Mouse (Mus musculus) left cerebral cortex, postnatal 10 days (tissue): ENCODE measurements around the gene Prickle4. TPM values are rescaled to one million over a fixed set of nuclear protein-coding genes. Genes with fewer than 3 reads are reported as not detected.
"Not testable (repeated sequence)": the region's sequence is repeated elsewhere in the genome, so short reads cannot be mapped to it uniquely, and the experiment has no call there.

Source experiments
- DNase-seq, 2 experiments: peaks; one replicate each; pipeline ENCODE4 v3.0.0; 2021 to 2022; ENCODE audit warnings: low spot score in 2 of 2, mixed read lengths in 1 of 2; ENCODE audit errors: extremely low spot score in 1 of 2
- intact Hi-C: fragments of 180-260 bp; cut with DNase I; formaldehyde crosslinking; loops from one replicate; pipeline ENCODE4 v1.15.1; 2025
- total RNA-seq, 2 experiments: library from RNA; stranded (reverse); gene quantifications; 2 replicates each; pipeline ENCODE4 v1.2.3; 2021

The Prickle4 gene
- total RNA-seq, 2 experiments from 2014 or later: 2.3 to 4.5 TPM

DNA sequence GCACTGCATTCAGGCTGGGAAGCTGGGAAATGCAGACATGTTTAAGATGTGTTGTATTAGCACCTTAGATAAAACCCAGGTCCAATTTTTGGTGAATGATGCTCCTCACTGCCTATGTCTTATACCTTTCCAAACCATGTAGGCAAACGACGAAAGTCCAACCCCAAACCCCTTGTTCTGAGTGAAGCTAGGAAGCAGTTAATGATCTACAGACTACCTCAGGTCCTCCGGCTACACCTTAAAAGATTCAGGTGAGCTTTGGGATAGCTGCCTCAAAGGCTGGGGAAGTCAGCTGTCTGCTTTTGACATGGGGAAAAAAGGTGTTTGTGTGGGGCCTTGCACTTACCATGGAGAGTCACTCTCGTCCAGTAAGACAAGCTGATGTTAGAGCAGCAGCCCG lies 15.8 kb downstream of the Prickle4 start:
- DNase-seq: no peak
- intact Hi-C loops: loop anchor here (5.0 kb wide), 1 partner anchor 166 kb away; no protein-coding TSS in a partner anchor

- intact Hi-C loops: loop anchor here (5.0 kb wide), 1 partner anchor 166 kb away; no protein-coding TSS in a partner anchor
- no peak for DNase-seq
Measured at GRCm38 (mm10) chr17:47678238-47678637, 16.3 kb downstream of the Prickle4 start.

- intact Hi-C loops: loop anchor here (5.0 kb wide), 1 partner anchor 164 kb away; no protein-coding TSS in a partner anchor
- DNase-seq: peak; percentile 59 to 67
Measured at GRCm38 (mm10) chr17:47676581-47676980, 18.0 kb downstream of the Prickle4 start.

DNA sequence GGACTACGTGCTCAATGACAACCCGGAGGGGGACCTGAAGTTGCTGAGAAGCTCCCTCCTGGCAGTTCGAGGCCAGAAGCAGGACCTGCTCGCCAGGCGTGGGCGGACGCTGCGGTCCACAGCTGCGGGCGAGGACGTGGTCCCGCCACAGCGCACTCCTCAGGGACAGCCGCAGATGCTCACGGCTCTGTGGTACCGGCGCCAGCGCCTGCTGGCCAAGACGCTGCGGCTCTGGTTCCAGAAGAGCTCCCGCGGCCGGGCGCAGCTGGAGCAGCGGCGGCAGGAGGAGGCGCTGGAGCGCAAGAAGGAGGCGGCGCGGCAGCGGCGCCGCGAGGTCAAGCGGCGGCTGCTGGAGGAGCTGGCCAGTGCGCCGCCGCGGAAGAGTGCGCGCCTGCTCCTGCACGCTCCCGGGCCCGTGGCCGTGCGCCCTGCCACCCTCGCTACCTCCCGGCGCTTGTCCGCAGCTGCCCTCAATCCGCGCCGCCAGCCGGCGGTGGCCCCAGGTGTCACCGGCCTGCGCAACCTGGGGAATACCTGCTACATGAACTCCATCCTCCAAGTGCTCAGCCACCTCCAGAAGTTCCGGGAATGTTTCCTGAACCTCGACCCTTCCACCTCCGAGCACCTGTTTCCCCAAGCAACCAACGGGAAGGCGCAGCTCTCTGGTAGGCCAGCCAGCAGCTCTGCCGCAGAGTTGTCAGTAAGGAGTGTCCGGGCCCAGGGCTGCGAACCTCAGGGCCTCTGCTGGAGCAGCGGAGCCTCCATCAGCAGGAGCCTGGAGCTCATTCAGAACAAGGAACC lies 22.0 kb downstream of the Prickle4 start:
- intact Hi-C loops: loop anchor here (5.0 kb wide), 1 partner anchor 40 kb away; the partner anchor contains the start of gene Usp49
- DNase-seq: peak in 1 of 2 experiments; percentile 73

DNA sequence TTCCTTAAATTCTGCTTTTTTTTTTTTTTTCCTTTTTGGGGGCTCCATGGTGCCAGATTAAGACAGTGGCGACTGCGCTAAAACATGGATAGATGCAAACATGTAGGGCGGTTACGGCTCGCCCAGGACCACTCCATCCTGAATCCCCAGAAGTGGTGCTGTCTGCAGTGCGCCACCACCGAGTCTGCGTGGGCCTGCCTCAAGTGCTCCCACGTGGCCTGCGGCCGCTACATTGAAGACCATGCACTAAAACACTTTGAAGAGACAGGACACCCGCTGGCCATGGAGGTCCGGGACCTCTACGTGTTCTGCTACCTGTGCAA lies 22.6 kb downstream of the Prickle4 start:
- intact Hi-C loops: loop anchor here (5.0 kb wide), 1 partner anchor 40 kb away; the partner anchor contains the start of gene Usp49
- no peak for DNase-seq

DNA sequence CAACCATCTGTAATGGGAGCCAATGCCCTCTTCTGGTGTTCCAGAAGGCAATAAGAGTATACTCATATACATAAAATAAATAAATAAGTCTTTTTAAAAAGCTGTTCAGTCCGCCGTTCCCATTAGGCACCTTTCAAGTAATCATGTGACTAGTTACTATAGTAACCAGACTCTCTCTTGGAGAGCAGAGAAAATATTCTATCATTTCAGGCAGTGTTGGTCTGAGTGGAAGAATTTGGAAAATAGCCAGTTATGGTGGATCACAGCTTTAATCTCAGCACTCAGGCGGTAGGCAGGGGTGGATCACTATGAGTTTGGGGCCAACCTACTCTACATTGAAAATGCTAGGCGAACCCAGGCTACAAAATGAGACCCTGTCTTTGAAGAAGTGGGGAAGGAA lies 25.4 kb downstream of the Prickle4 start:
- intact Hi-C loops: no loop called here
- no peak for DNase-seq

DNA sequence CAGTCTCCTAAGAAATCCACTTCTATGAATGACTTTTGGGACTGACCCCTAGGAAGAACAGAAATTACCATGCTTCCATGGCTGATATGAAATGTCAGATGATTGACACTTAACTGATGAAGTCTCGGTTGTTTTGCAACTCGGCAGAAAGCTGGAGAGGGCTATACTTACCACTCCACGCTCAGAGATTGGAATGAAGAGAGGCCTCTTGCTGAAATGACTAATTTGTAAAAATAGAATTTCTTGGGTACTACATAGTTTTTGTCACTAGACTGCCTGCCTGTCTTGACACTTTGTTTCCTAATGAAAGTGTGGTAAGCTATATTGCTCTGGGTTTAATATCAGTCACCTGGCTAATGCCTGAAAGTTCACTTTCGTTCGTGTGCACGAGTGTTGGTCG lies 30.1 kb downstream of the Prickle4 start:
- no peak for DNase-seq
- intact Hi-C loops: no loop called here

GRCm38 (mm10) chr17:47663009-47663713 lies 31.4 kb downstream of the Prickle4 start:
- intact Hi-C loops: no loop called here
- no peak for DNase-seq

GRCm38 (mm10) chr17:47658741-47659243 lies 35.7 kb downstream of the Prickle4 start:
- no peak for DNase-seq
- intact Hi-C loops: no loop called here

DNA sequence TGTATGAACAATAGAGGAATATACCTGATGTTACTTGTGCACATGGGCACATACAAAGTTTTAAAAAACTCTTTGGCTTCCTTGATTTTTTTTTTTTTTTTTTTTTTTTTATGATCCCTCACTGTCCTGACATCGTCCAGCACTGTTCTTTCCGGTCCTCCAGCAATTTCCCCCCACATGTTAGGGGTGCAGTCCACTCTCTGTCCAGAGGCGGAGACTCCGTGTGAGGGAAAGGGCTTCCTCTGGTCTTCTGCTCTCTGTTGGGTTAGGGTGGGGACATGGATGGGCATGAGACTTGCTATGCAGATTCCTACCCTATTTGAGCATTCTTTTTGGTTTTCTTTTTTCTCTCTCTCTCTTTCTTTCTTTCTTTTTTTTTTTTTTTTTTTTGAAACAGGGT lies 36.6 kb downstream of the Prickle4 start:
- intact Hi-C loops: no loop called here
- no peak for DNase-seq

DNA sequence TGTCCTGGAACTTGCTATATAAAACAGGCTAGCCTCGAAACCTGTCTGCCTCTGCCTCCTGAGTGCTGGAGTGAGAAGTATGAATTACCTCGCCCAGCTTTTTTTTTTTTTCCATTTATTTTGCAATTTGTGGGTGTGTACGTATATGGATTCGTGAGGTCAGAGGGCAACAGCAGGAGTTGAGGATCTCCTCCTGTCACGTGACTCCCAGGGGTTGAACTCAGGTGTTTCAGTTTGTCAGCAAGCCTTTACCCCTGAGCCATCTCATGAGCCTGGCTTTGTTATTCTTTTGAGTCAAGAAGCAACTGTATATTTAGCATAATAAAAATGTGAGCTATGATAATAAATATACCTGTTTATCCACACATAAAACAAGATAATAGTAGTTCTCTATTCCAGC lies 38.8 kb downstream of the Prickle4 start:
- DNase-seq: no peak

DNA sequence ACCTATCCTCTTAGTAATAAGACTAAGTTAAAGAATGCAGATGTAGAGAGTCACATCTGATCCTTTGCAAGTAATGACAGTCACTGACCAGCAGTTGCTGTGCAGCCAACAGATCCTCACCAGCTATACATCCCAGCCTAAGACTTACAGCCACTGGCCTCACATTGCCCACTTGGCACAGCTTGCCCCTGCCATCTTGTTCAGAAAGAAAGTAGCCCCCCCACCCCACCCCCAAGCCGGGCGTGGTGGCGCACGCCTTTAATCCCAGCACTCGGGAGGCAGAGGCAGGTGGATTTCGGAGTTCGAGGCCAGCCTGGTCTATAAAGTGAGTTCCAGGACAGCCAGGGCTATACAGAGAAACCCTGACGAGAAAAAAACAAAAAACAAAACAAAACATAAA lies 40.2 kb downstream of the Prickle4 start:
- intact Hi-C loops, DNase-seq: not testable (repeated sequence)

More for the DNA sequence above, 38.8 kb downstream of the Prickle4 start:
- intact Hi-C loops: no loop called here

GRCm38 (mm10) chr17:47651953-47652352 lies 42.6 kb downstream of the Prickle4 start:
- DNase-seq: no peak
- intact Hi-C loops: no loop called here

- intact Hi-C loops: no loop called here
- no peak for DNase-seq
Measured at GRCm38 (mm10) chr17:47648966-47649365, 45.6 kb downstream of the Prickle4 start.

DNA sequence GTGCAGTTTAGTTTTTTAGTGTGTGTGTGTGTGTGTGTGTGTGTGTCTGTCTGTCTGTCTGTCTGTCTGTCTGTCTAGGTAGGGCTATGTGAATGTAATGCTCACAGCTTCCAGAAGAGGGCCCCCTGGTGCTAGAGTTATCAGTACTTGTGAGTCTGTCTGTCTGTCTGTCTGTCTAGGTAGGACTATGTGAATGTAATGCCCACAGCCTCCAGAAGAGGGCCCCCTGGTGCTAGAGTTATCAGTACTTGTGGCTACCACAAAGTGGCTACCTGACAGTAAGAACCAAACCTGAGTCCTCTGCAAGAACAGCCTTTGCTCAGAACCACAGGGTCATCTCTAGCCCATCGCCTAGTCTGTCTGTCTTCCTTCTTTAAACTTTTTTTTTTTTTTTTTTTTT lies 47.9 kb downstream of the Prickle4 start:
- intact Hi-C loops: no loop called here
- DNase-seq: peak; percentile 29 to 74

- intact Hi-C loops: no loop called here
- DNase-seq: no peak
Measured at GRCm38 (mm10) chr17:47642992-47643391, 51.5 kb downstream of the Prickle4 start.
